Mouse (Mus musculus): ENCODE measurements around the gene Oas2.

The Oas2 gene

DNA sequence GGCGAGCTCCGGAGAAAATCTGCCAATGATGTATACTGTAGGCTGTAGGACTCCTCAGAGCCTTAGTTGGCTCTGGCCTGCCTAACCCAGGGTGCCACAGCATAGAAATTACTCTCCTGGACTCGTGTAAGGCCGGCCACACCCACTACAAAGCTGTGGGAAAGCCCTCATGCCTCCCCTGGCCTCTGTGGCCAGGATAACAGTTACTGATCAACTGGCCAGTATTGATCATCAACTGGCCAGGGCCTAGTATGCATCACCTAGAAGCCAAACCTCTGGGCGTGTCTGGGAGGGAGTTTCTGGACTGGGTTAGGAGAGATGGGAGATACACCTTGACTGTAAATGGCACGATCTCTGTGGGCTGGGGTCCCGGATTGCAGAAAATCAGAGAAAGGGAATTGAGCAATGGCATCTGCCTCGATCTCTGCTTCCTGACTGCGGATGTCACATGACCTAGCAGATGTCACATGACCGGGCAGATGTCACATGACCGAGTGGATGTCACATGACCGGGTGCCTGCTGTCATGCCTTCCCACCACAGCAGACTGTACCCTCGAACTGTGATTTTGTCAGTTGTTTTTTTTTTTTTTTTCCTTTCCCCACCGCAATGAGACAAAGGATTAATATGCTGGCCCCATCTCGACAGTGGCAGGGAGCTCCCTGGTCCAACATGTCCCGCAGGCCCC, 53.5 kb downstream of the Oas2 start:
- no peak for DNase-seq (ENCODE audit: low read depth, low spot score)

GRCm38 (mm10) chr5:120694695-120695074, 55.0 kb downstream of the Oas2 start:
- no peak for DNase-seq (ENCODE audit: low read depth, low spot score)

GRCm38 (mm10) chr5:120693931-120694694, 55.5 kb downstream of the Oas2 start:
- DNase-seq (ENCODE audit: low read depth, low spot score), result no peak

GRCm38 (mm10) chr5:120692034-120692433, 57.6 kb downstream of the Oas2 start:
- DNase-seq (ENCODE audit: low read depth, low spot score), result no peak

- DNase-seq (ENCODE audit: low read depth, low spot score), result no peak
Measured at GRCm38 (mm10) chr5:120690417-120690816, 59.2 kb downstream of the Oas2 start.

DNA sequence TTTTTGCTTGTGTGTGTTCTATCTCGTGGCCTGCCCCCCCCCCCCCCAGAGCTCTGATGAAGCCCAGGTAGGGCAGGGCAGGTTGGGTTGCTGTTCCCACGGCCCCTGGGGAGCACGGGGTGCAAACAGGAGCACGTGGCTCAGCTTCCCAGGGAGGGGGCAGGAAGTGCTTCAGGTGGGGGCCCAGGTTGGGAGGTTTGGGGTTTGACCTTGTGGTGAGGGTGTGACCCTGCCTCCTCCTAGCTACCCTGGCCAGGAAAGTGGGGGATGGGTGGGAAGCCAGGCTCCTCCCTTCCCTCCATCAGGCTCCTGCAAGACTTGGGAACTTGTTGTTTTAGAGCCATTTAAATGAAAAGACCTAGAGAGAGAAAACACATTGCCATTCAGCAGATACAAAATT, 61.2 kb downstream of the Oas2 start:
- DNase-seq (ENCODE audit: low read depth, low spot score), result no peak

GRCm38 (mm10) chr5:120687897-120688296, 61.8 kb downstream of the Oas2 start:
- no peak for DNase-seq (ENCODE audit: low read depth, low spot score)

DNA sequence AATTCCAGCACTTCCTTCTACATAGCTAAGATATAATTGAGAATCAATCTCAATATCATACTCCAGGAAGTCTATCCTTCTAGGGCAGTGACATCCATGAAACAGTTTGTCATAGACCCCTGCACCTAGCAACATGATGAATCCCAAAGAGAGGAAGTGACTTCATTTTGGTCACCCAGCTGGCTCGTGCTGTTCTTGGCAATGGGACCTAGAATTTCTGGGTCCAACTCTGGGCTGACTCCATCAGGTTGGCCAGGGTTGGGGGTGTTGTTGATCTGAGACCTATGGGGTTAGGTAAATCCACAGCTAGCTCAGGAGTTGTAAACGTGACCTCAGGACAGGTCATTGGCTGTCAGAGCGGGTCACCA, 62.2 kb downstream of the Oas2 start:
- no peak for DNase-seq (ENCODE audit: low read depth, low spot score)

- no peak for DNase-seq (ENCODE audit: low read depth, low spot score)
Measured at GRCm38 (mm10) chr5:120686749-120687483, 62.7 kb downstream of the Oas2 start.

DNA sequence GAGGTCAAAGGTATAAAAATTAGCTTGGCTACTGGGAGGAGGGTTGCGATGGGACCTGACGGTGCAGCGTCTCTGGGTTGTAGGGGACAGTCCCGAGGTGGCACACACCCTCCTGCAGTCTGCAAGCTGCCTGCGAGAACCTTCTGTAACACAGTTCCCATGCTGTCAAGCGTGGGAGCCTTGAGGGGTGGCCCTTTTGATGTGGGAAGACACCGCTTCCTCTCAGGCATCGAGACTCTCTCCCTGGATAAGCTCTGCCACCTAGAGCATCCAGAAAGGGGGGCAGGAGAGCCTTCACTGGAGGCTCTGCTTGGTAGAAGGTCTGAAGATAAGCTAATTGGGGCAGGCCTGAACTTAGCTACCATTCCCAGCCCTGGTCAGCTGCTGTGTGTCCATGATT, 64.0 kb downstream of the Oas2 start:
- DNase-seq (ENCODE audit: low read depth, low spot score), result no peak

GRCm38 (mm10) chr5:120682982-120683771, 66.5 kb downstream of the Oas2 start:
- DNase-seq (ENCODE audit: low read depth, low spot score), result no peak

GRCm38 (mm10) chr5:120680918-120681317, 68.7 kb downstream of the Oas2 start:
- no peak for DNase-seq (ENCODE audit: low read depth, low spot score)
